Mouse (Mus musculus) neural tube, embryonic 11.5 days (tissue): ENCODE results near the gene Abo. TPM values are rescaled to one million over a fixed set of nuclear protein-coding genes. Genes with fewer than 3 reads are reported as not detected.

Experiments used
- ATAC-seq: fragments of 200-750 bp; cut with Nextera tagmentation; 2 replicates; pipeline ENCODE4 v1.8.0; 2017; ENCODE audit warnings: moderate number of reproducible peaks, mild to moderate bottlenecking, moderate TSS enrichment, moderate library complexity; ENCODE audit not compliant: insufficient read depth, low FRiP score, low TSS enrichment
- DNase-seq: peaks from one replicate; pipeline ENCODE4 v3.0.0-alpha.2; 2015; ENCODE audit warnings: low spot score
- H3K27ac ChIP-seq: fragments of 300-500 bp; sonication (generic); 2 replicates; pipeline ENCODE4 v1.5.1; 2014; ENCODE audit warnings: low read depth, mild to moderate bottlenecking, low read length
- H3K27me3 ChIP-seq: fragments of 300-500 bp; sonication (generic); 2 replicates; pipeline ENCODE4 v1.6.1; 2014; ENCODE audit warnings: mild to moderate bottlenecking, low read length, mixed read lengths; ENCODE audit not compliant: control insufficient read depth, insufficient read depth
- H3K36me3 ChIP-seq: fragments of 300-500 bp; sonication (generic); 2 replicates; pipeline ENCODE4 v1.6.1; 2014; ENCODE audit warnings: mild to moderate bottlenecking, low read length, moderate library complexity, mixed read lengths; ENCODE audit not compliant: control insufficient read depth, insufficient read depth
- H3K4me1 ChIP-seq: fragments of 300-500 bp; sonication (generic); 2 replicates; pipeline ENCODE4 v1.6.1; 2014; ENCODE audit warnings: low read length, mixed read lengths; ENCODE audit not compliant: control insufficient read depth, insufficient read depth
- H3K4me2 ChIP-seq: fragments of 300-500 bp; sonication (generic); 2 replicates; pipeline ENCODE4 v1.6.1; 2014; ENCODE audit warnings: low read depth, mild to moderate bottlenecking, moderate library complexity
- H3K4me3 ChIP-seq: fragments of 300-500 bp; sonication (generic); 2 replicates; pipeline ENCODE4 v1.5.1; 2014; ENCODE audit warnings: low read depth, low read length
- H3K9ac ChIP-seq: fragments of 300-500 bp; sonication (generic); 2 replicates; pipeline ENCODE4 v1.6.1; 2014; ENCODE audit warnings: mild to moderate bottlenecking, low read length
- H3K9me3 ChIP-seq: fragments of 300-500 bp; sonication (generic); 2 replicates; pipeline ENCODE4 v1.6.1; 2016; ENCODE audit warnings: low read length; ENCODE audit not compliant: control insufficient read depth
- WGBS: fragments of 180-500 bp; shearing (Covaris S2); extraction: QIAGEN DNeasy Blood & Tissue Kit; methylation state at CpG from one replicate; pipeline ENCODE4 v1.1.7; 2014; 5-methylcytosine and 5-hydroxymethylcytosine counted together
- polyA plus RNA-seq: library from polyadenylated mRNA; unstranded; fragments of >200 nt; fragmentation: Nextera tagmentation; extraction: Ambion mirVana; gene quantifications from 2 replicates; pipeline ENCODE4 v1.2.1, GENCODE M21; 2014

Gene Abo
- polyA plus RNA-seq, 1 experiment from 2014 or later = not detected

GRCm38 (mm10) chr2:26827261-26827975 lies 37.4 kb downstream of the Abo start:
- no peaks in the 10 kb centered on the region for H3K4me1 ChIP-seq
- H3K27ac ChIP-seq = no peak overlapping the region
- H3K4me3 ChIP-seq = no peak overlapping the region
- no peak for ATAC-seq
- H3K36me3 ChIP-seq = no peaks in the 10 kb centered on the region
- no peaks in the 10 kb centered on the region for H3K27me3 ChIP-seq
- H3K4me2 ChIP-seq = no peak overlapping the region
- H3K9me3 ChIP-seq = no peaks in the 10 kb centered on the region
- no peak overlapping the region for H3K9ac ChIP-seq
- 86% methylated on average over 1 of the region's 1 CpGs for WGBS
- DNase-seq = no peak

Other genes with a start within 250 kb of the Abo start
- 43.7 and 50.3 TPM in 2 replicates for gene Fam69b, start 236.5 kb downstream of the Abo start, polyA plus RNA-seq
- not detected in 2 replicates for gene Lcn4, start 193.7 kb downstream of the Abo start, polyA plus RNA-seq
- 13.3 and 15.6 TPM in 2 replicates for gene Surf6, start 37.9 kb upstream of the Abo start, polyA plus RNA-seq
- gene Med22, start 45.7 kb upstream of the Abo start, polyA plus RNA-seq = 87.2 and 96.8 TPM in 2 replicates
- 641 and 663 TPM in 2 replicates for gene Rpl7a, start 45.8 kb upstream of the Abo start, polyA plus RNA-seq
- gene Surf2, start 51.4 kb upstream of the Abo start, polyA plus RNA-seq = 46.2 and 50.3 TPM in 2 replicates
- 45.9 and 48.7 TPM in 2 replicates for gene Surf1, start 51.6 kb upstream of the Abo start, polyA plus RNA-seq
- 171 and 172 TPM in 2 replicates for gene Surf4, start 68.9 kb upstream of the Abo start, polyA plus RNA-seq
- gene Stkld1, start 69.1 kb upstream of the Abo start, polyA plus RNA-seq = 0.17 TPM in 1 of 2 replicates, not detected in the other
- 47.2 and 51.1 TPM in 2 replicates for gene Rexo4, start 99.4 kb upstream of the Abo start, polyA plus RNA-seq
- not detected in 2 replicates for gene Adamts13, start 108.4 kb upstream of the Abo start, polyA plus RNA-seq
- gene Cacfd1, start 144.9 kb upstream of the Abo start, polyA plus RNA-seq = 98.7 and 121 TPM in 2 replicates
- 2.9 and 4.1 TPM in 2 replicates for gene Slc2a6, start 163.0 kb upstream of the Abo start, polyA plus RNA-seq
- 11.5 and 14.5 TPM in 2 replicates for gene Mymk, start 207.2 kb upstream of the Abo start, polyA plus RNA-seq
- gene Adamtsl2, start 214.4 kb upstream of the Abo start, polyA plus RNA-seq = 6.5 and 7.2 TPM in 2 replicates